Mouse (Mus musculus) limb, embryonic 14.5 days (tissue): Measurements from ENCODE around the gene Lrp2bp. TPM values are rescaled to one million over a fixed set of nuclear protein-coding genes. Genes with fewer than 3 reads are reported as not detected.

Experiments
- ATAC-seq: fragments of 200-750 bp; cut with Nextera tagmentation; 2 replicates; pipeline ENCODE4 v1.8.0; 2017; ENCODE audit warnings: low read depth, moderate number of reproducible peaks, moderate TSS enrichment; ENCODE audit not compliant: low FRiP score
- DNase-seq: peaks from one replicate; pipeline ENCODE4 v3.0.0-alpha.2; 2015; ENCODE audit warnings: low spot score
- H3K27ac ChIP-seq: fragments of 300-500 bp; sonication (generic); replicated peaks from 2 replicates; pipeline ENCODE4 v1.5.1; 2014; ENCODE audit warnings: low read depth, mild to moderate bottlenecking, low read length, moderate library complexity, mixed read lengths
- H3K27me3 ChIP-seq: fragments of 300-500 bp; sonication (generic); 2 replicates; pipeline ENCODE4 v1.6.1; 2014; ENCODE audit warnings: low read length, mixed read lengths; ENCODE audit not compliant: control insufficient read depth, insufficient read depth
- H3K36me3 ChIP-seq: fragments of 300-500 bp; sonication (generic); 2 replicates; pipeline ENCODE4 v1.6.1; 2014; ENCODE audit warnings: mild to moderate bottlenecking, low read length, moderate library complexity, mixed read lengths; ENCODE audit not compliant: control insufficient read depth, insufficient read depth
- H3K4me1 ChIP-seq: fragments of 300-500 bp; sonication (generic); 2 replicates; pipeline ENCODE4 v1.6.1; 2014; ENCODE audit warnings: antibody characterized with exemption, low read length, mixed read lengths; ENCODE audit not compliant: control insufficient read depth, insufficient read depth
- H3K4me2 ChIP-seq: fragments of 300-500 bp; sonication (generic); replicated peaks from 2 replicates; pipeline ENCODE4 v1.6.1; 2014; ENCODE audit warnings: low read depth, mild to moderate bottlenecking, low read length, moderate library complexity; ENCODE audit not compliant: severe bottlenecking
- H3K4me3 ChIP-seq: fragments of 300-500 bp; sonication (generic); replicated peaks from 2 replicates; pipeline ENCODE4 v1.5.1; 2014; ENCODE audit warnings: low read length
- H3K9ac ChIP-seq: fragments of 300-500 bp; sonication (generic); 2 replicates; pipeline ENCODE4 v1.6.1; 2014; ENCODE audit warnings: mild to moderate bottlenecking, low read depth, low read length, moderate library complexity; ENCODE audit not compliant: severe bottlenecking
- H3K9me3 ChIP-seq: fragments of 300-500 bp; sonication (generic); 2 replicates; pipeline ENCODE4 v1.6.1; 2016; ENCODE audit warnings: low read length; ENCODE audit not compliant: control insufficient read depth
- POLR2A ChIP-seq: fragments of 200-500 bp; IDR thresholded peaks from 2 replicates; pipeline ENCODE4 v1.8.0; 2012; ENCODE audit warnings: inconsistent platforms, mild to moderate bottlenecking, moderate library complexity, borderline replicate concordance; ENCODE audit not compliant: insufficient read depth, insufficient read length; ENCODE audit errors: extremely low read depth
- WGBS: fragments of 180-500 bp; shearing (Covaris S2); extraction: QIAGEN DNeasy Blood & Tissue Kit; methylation state at CpG from one replicate; pipeline ENCODE4 v1.1.7; 2014; 5-methylcytosine and 5-hydroxymethylcytosine counted together
- polyA plus RNA-seq, 2 experiments: library from polyadenylated mRNA; depleted of rRNA in 1 of 2; stranded (reverse) in 1 of 2; unstranded in 1 of 2; fragments of >200 nt; fragmentation: Nextera tagmentation in 1 of 2; extraction: Ambion mirVana in 1 of 2; gene quantifications; 2 replicates each; pipeline versions ENCODE4 v1.2.1 to v1.2.3; 2012 to 2014

Gene Lrp2bp
- polyA plus RNA-seq, 2 experiments, result 0.29 to 0.40 TPM

DNA sequence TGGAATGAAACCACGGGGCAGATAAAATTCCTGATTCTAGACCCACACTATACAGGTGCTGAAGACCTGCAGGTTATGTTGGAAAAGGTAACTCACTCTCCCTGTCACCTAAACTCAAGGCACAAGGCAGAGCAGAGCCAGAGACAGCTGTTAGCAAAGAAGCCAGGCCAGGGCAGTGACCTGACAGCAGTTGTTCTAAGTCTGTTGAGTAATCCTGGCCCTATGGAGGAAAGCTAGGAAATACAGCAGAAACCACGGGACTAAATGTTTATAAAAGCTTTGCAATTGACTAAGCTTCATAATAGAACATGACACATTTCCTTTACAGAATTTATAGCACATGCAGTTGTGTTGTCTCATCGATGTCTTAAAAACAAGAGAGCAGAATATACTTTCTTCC lies 3.5 kb upstream of the Lrp2bp start:
- peaks cover 3% of the 10 kb centered on the region; the same call in 1 of the 2 replicates for H3K4me1 ChIP-seq
- WGBS, result 92% methylated on average over 3 of the region's 3 CpGs
- no peak overlapping the region for H3K4me3 ChIP-seq
- no peak overlapping the region for H3K27ac ChIP-seq
- H3K36me3 ChIP-seq, result peaks cover 51% of the 10 kb centered on the region
- no peaks in the 10 kb centered on the region for H3K27me3 ChIP-seq
- H3K4me2 ChIP-seq, result no peak overlapping the region
- H3K9me3 ChIP-seq, result no peaks in the 10 kb centered on the region
- DNase-seq (no peak), ATAC-seq (no peak)
- no peak for TF ChIP-seq POLR2A
- H3K9ac ChIP-seq, result no peak overlapping the region

DNA sequence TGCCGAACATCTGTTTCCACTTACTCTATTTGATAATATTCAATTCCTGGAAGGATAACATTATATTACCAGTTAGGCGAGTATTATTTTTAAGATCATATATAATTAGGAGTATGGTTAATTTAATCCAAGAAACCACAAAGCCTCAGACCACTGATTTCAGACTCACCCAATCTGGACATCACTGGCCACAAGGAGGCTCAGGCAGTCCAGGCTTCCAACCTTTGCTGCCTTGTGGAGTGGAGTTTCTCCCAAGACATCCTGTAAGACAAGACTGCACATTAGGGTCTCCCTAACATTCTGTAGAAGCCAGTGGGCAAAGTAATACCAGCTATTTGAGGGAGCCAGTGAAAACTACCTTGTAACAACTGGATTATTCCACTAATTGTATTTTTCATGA lies 875 bp upstream of the Lrp2bp start:
- ATAC-seq (no peak), DNase-seq (no peak)
- TF ChIP-seq POLR2A, result no peak
- Histone ChIP-seq H3K4me3 (no peak overlapping the region), H3K9ac (no peak overlapping the region), H3K4me2 (no peak overlapping the region), H3K36me3 (peaks cover 34% of the 10 kb centered on the region), H3K9me3 (no peaks in the 10 kb centered on the region), H3K27me3 (no peaks in the 10 kb centered on the region), H3K27ac (no peak overlapping the region), H3K4me1 (peaks cover 3% of the 10 kb centered on the region; the same call in 1 of the 2 replicates)
- WGBS, result 70% methylated on average over 2 of the region's 2 CpGs

DNA sequence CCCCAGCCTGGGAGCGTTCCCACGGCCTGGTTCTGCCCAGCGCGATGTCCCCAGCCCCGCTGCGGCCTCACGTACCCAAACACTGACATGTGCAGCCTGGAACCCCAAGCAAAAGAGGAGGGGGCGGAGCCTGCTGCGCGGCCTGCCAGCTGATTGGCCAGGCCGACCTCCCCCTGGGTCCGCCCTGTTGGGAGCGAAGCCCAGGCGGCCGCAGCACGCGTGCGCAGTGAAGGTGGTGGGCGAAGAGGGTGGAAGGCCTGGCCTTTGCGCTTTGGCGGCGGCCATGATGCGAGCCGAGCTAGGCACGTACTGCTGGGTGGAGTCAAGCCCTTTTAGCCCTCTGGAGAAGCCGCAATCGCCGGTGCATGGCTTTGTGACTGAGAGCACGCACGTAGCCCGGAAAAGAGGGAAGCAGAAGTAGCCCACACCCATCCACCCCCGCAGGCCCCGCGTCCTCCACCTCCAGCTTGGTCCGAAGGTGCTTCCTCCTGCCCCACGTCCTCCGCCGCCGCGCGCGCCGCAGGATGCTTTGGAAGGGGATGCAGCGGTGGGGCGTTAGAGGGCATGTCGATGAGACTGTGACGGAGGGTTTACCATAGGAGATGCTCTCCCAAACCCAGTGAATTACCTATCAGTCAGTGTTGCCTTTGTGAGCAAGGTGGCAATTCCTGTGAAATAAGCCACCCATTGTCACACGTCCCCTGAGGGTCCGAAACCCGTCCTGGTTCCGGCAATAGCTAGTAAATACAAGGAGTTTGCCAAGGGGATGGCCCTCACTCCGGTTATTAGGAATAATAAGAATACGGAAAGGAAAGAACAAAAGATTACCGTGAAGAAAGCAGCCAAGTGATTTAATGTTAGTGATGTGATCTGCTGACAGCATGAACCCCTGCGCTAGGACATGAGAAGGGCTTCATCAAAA lies 942 bp downstream of the Lrp2bp start:
- H3K4me2 ChIP-seq, result peak overlapping the region; percentile 73
- peak overlapping the region; percentile 91 for H3K27ac ChIP-seq
- H3K4me3 ChIP-seq, result peak overlapping the region; percentile 54
- ATAC-seq (peak; percentile 99), DNase-seq (peak; percentile 97)
- peak overlapping the region; percentile 73 for H3K9ac ChIP-seq
- 0 out of 2 replicates have a peak, but pooled peaks have one; percentile 80 for TF ChIP-seq POLR2A
- H3K36me3 ChIP-seq, result peaks cover 25% of the 10 kb centered on the region
- no peaks in the 10 kb centered on the region for H3K27me3 ChIP-seq
- peaks cover 3% of the 10 kb centered on the region; the same call in 1 of the 2 replicates for H3K4me1 ChIP-seq
- 6% methylated on average over 51 of the region's 55 CpGs for WGBS
- no peaks in the 10 kb centered on the region for H3K9me3 ChIP-seq

DNA sequence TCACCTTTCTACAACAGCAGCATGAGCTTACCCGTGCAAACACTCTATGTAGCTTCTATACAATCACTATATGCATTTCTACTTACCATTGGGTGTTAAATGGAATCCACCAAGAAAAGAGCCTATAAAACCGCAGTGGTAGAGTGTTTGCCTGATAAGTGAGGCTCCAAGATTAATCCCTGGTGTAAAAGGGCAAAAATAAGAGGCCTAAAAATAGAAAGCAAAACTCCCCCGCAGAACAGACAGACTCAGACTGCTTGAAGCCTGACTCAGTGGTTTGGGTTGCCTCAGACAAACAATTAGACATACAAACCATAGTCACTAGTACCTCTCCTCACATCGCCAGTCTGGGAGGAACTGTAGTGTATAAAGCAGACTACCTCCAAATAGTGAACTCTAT lies 6.5 kb downstream of the Lrp2bp start, which contains the start of gene Ankrd37:
TSS of gene Ankrd37 (minus strand) at position 112 of the 400 bp plus-strand sequence.
- H3K9me3 ChIP-seq, result no peaks in the 10 kb centered on the region
- H3K9ac ChIP-seq, result no peak within 1 kb of the TSS
- ATAC-seq (no peak), DNase-seq (no peak)
- no peaks in the 10 kb centered on the region for H3K27me3 ChIP-seq
- WGBS, result 71% methylated on average over 4 of the region's 4 CpGs
- no peak for TF ChIP-seq POLR2A
- no peak within 1 kb of the TSS for H3K4me2 ChIP-seq
- no peaks in the 10 kb centered on the region for H3K36me3 ChIP-seq
- peaks cover 2% of the 10 kb centered on the region for H3K4me1 ChIP-seq
- H3K4me3 ChIP-seq, result no peak within 1 kb of the TSS
- no peak within 1 kb of the TSS for H3K27ac ChIP-seq

DNA sequence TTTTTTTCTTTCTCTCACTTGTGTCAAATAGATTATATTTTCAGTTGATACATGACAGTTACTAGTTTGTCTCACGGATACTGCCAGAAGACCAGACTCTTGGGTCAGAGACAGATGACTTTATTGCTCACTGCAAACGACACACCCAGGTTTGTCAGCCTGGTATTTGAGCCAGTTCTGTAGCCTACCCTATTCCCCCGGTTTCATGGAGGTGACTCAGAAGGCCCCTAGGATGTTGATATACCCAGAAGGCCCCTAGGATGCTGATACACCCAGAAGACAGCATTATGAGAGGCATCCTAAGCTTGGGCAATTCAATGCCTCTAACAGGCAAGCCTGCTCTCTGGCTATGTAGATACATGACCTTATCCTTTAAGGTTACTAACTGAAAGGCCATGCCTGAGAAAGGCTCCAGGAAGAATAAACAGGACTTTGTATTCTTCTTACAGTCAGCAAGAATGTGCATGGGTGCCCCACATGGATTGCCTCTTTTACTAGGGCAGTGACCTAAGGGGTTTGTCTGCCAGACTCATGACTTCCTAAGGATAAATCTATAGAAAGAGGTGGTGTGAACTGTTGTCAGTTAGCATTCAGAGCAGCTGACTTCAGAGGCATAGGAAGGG lies 8.1 kb downstream of the Lrp2bp start:
- no peak for DNase-seq
- no peak for ATAC-seq
- TF ChIP-seq POLR2A, result no peak
- Histone ChIP-seq H3K9me3 (no peaks in the 10 kb centered on the region), H3K9ac (no peak overlapping the region), H3K4me1 (peaks cover 9% of the 10 kb centered on the region), H3K27ac (no peak overlapping the region), H3K4me3 (no peak overlapping the region), H3K27me3 (no peaks in the 10 kb centered on the region), H3K4me2 (no peak overlapping the region), H3K36me3 (no peaks in the 10 kb centered on the region)
- 32% methylated on average over 3 of the region's 3 CpGs for WGBS
